Mouse (Mus musculus): Measurements from ENCODE around the gene Dcxr.
"Not testable (repeated sequence)": the region's sequence is repeated elsewhere in the genome, so short reads cannot be mapped to it uniquely, and the experiment has no call there.

- TF ChIP-seq POLR2A (IDR thresholded peaks at IDR 0.05; ENCODE audit: low read depth, low read length); CTCF (IDR thresholded peaks at IDR 0.05; ENCODE audit: extremely low read depth, insufficient read length, insufficient replicate concordance, low read depth, low read length): not testable (repeated sequence)
Observed at GRCm38 (mm10) chr11:120767023-120767422, 39.9 kb upstream of the Dcxr start.
